Mouse (Mus musculus): ENCODE measurements around the gene Tmem156. TPM values are rescaled to one million over a fixed set of nuclear protein-coding genes. Genes with fewer than 3 reads are reported as not detected.

Gene Tmem156
- total and polyA plus RNA-seq, 2 experiments from 2014 or later, result 0.15 to 0.19 TPM

GRCm38 (mm10) chr5:65057596-65057995, 34.3 kb downstream of the Tmem156 start:
- Histone ChIP-seq H3K27me3 (ENCODE audit: insufficient read depth, low read length) (no peaks in the 10 kb centered on the region), H3K4me2 (ENCODE audit: low read depth) (no peak overlapping the region), H3K9ac (no peak overlapping the region), H3K4me3 (ENCODE audit: low read depth, low read length) (no peak overlapping the region), H3K9me3 (ENCODE audit: low read length) (no peaks in the 10 kb centered on the region), H3K36me3 (ENCODE audit: insufficient read depth) (no peaks in the 10 kb centered on the region), H3K4me1 (ENCODE audit: insufficient read depth) (no peaks in the 10 kb centered on the region), H3K27ac (ENCODE audit: low read depth, low read length) (no peak overlapping the region)
- no peak for ATAC-seq
- 95% methylated on average over 6 of the region's 6 CpGs for WGBS
- no peak for DNase-seq
- no peak for TF ChIP-seq CTCF (IDR thresholded peaks at IDR 0.05; ENCODE audit: low read depth)

- Histone ChIP-seq H3K9ac (no peak overlapping the region), H3K9me3 (ENCODE audit: low read length) (no peaks in the 10 kb centered on the region), H3K4me2 (ENCODE audit: low read depth) (no peak overlapping the region), H3K27ac (ENCODE audit: low read depth, low read length) (no peak overlapping the region), H3K4me3 (ENCODE audit: low read depth, low read length) (no peak overlapping the region), H3K4me1 (ENCODE audit: insufficient read depth) (0 out of 2 replicates have a peak, but pooled peaks cover 4% of the 10 kb centered on the region), H3K36me3 (ENCODE audit: insufficient read depth) (no peaks in the 10 kb centered on the region), H3K27me3 (ENCODE audit: insufficient read depth, low read length) (no peaks in the 10 kb centered on the region)
- no peak for TF ChIP-seq CTCF (IDR thresholded peaks at IDR 0.05; ENCODE audit: low read depth)
- ATAC-seq (no peak), DNase-seq (no peak)
- 70% methylated on average over 3 of the region's 3 CpGs for WGBS
These were observed 40.4 kb downstream of the Tmem156 start for GRCm38 (mm10) chr5:65051513-65051912.

- no peak for DNase-seq
- no peaks in the 10 kb centered on the region for H3K36me3 ChIP-seq (ENCODE audit: insufficient read depth)
- ATAC-seq, result no peak
- WGBS, result 53% methylated on average over 5 of the region's 5 CpGs
- no peaks in the 10 kb centered on the region for H3K9me3 ChIP-seq (ENCODE audit: low read length)
- no peak overlapping the region for H3K4me2 ChIP-seq (ENCODE audit: low read depth)
- H3K27me3 ChIP-seq (ENCODE audit: insufficient read depth, low read length), result no peaks in the 10 kb centered on the region
- no peak overlapping the region for H3K27ac ChIP-seq (ENCODE audit: low read depth, low read length)
- 0 out of 2 replicates have a peak, but pooled peaks cover 4% of the 10 kb centered on the region for H3K4me1 ChIP-seq (ENCODE audit: insufficient read depth)
- H3K4me3 ChIP-seq (ENCODE audit: low read depth, low read length), result no peak overlapping the region
- no peak overlapping the region for H3K9ac ChIP-seq
- TF ChIP-seq CTCF (IDR thresholded peaks at IDR 0.05; ENCODE audit: low read depth), result no peak
These were observed 42.1 kb downstream of the Tmem156 start for GRCm38 (mm10) chr5:65049880-65050279.

GRCm38 (mm10) chr5:65047285-65047855, 44.6 kb downstream of the Tmem156 start:
- Histone ChIP-seq H3K27ac (ENCODE audit: low read depth, low read length) (no peak overlapping the region), H3K4me1 (ENCODE audit: insufficient read depth) (0 out of 2 replicates have a peak, but pooled peaks cover 4% of the 10 kb centered on the region), H3K9ac (no peak overlapping the region), H3K4me2 (ENCODE audit: low read depth) (no peak overlapping the region), H3K9me3 (ENCODE audit: low read length) (no peaks in the 10 kb centered on the region), H3K4me3 (ENCODE audit: low read depth, low read length) (no peak overlapping the region), H3K27me3 (ENCODE audit: insufficient read depth, low read length) (no peaks in the 10 kb centered on the region), H3K36me3 (ENCODE audit: insufficient read depth) (no peaks in the 10 kb centered on the region)
- DNase-seq (no peak), ATAC-seq (no peak; the same call in 1 of the 2 replicates)
- WGBS, result 31% methylated on average over 12 of the region's 12 CpGs
- TF ChIP-seq CTCF (IDR thresholded peaks at IDR 0.05; ENCODE audit: low read depth), result no peak

- Histone ChIP-seq H3K27ac (ENCODE audit: low read depth, low read length) (no peak overlapping the region), H3K9ac (no peak overlapping the region), H3K4me3 (ENCODE audit: low read depth, low read length) (no peak overlapping the region), H3K36me3 (ENCODE audit: insufficient read depth) (no peaks in the 10 kb centered on the region), H3K4me2 (ENCODE audit: low read depth) (no peak overlapping the region), H3K9me3 (ENCODE audit: low read length) (no peaks in the 10 kb centered on the region), H3K4me1 (ENCODE audit: insufficient read depth) (0 out of 2 replicates have a peak, but pooled peaks cover 4% of the 10 kb centered on the region), H3K27me3 (ENCODE audit: insufficient read depth, low read length) (no peaks in the 10 kb centered on the region)
- DNase-seq, result no peak
- ATAC-seq, result peak; percentile 13; the same call in 1 of the 2 replicates
- 50% methylated on average over 12 of the region's 12 CpGs for WGBS
- TF ChIP-seq CTCF (IDR thresholded peaks at IDR 0.05; ENCODE audit: low read depth), result no peak
These were observed 45.3 kb downstream of the Tmem156 start for GRCm38 (mm10) chr5:65046442-65047284.

- ATAC-seq (peak; percentile 83), DNase-seq (peak; percentile 84)
- no peaks in the 10 kb centered on the region for H3K27me3 ChIP-seq (ENCODE audit: insufficient read depth, low read length)
- H3K36me3 ChIP-seq (ENCODE audit: insufficient read depth), result no peaks in the 10 kb centered on the region
- peak overlapping the region; percentile 62; the same call in 1 of the 2 replicates for H3K27ac ChIP-seq (ENCODE audit: low read depth, low read length)
- no peak for TF ChIP-seq CTCF (IDR thresholded peaks at IDR 0.05; ENCODE audit: low read depth)
- H3K4me3 ChIP-seq (ENCODE audit: low read depth, low read length), result no peak overlapping the region
- 0 out of 2 replicates have a peak, but pooled peaks cover 4% of the 10 kb centered on the region for H3K4me1 ChIP-seq (ENCODE audit: insufficient read depth)
- H3K4me2 ChIP-seq (ENCODE audit: low read depth), result no peak overlapping the region
- WGBS, result 32% methylated on average over 6 of the region's 6 CpGs
- no peak overlapping the region; the same call in 1 of the 2 replicates for H3K9ac ChIP-seq
- H3K9me3 ChIP-seq (ENCODE audit: low read length), result no peaks in the 10 kb centered on the region
These were observed 46.1 kb downstream of the Tmem156 start for GRCm38 (mm10) chr5:65045642-65046370.
